Mouse (Mus musculus) MEL (cell line): ENCODE data around the gene Tal1. TPM values are rescaled to one million over a fixed set of nuclear protein-coding genes. Genes with fewer than 3 reads are reported as not detected.

ENCODE experiments used
- DNase-seq: peaks from one replicate; pipeline ENCODE4 v3.0.0; 2011; ENCODE audit warnings: low read depth, low spot score
- H3K27ac ChIP-seq: 2 replicates; pipeline ENCODE4 v1.5.1; 2012; ENCODE audit warnings: low read depth, mild to moderate bottlenecking, control low read depth, low read length, moderate library complexity; ENCODE audit not compliant: control insufficient read depth
- H3K27me3 ChIP-seq, 2 experiments: fragments of 150-350 bp in 1 of 2; sonication (generic) in 1 of 2; 2 replicates each; pipeline ENCODE4 v1.6.1; 2012; ENCODE audit warnings: low read length in 2 of 2, mild to moderate bottlenecking in 2 of 2, improper control_type of control experiment in 1 of 2, moderate library complexity in 1 of 2; ENCODE audit not compliant: insufficient read depth in 2 of 2, control insufficient read depth in 1 of 2
- H3K36me3 ChIP-seq, 2 experiments: 2 replicates each; pipeline ENCODE4 v1.6.1; 2012 to 2014; ENCODE audit warnings: low read length in 2 of 2, improper control_type of control experiment in 1 of 2, inconsistent platforms in 1 of 2, mild to moderate bottlenecking in 1 of 2; ENCODE audit not compliant: insufficient read depth in 2 of 2, control insufficient read depth in 1 of 2
- H3K4me1 ChIP-seq, 2 experiments: fragments of 150-350 bp in 1 of 2; sonication (generic) in 1 of 2; 2 replicates each; pipeline ENCODE4 v1.6.1; 2012; ENCODE audit warnings: low read length in 2 of 2, improper control_type of control experiment in 1 of 2, mild to moderate bottlenecking in 1 of 2; ENCODE audit not compliant: insufficient read depth in 2 of 2, control insufficient read depth in 1 of 2
- H3K4me3 ChIP-seq, 2 experiments: fragments of 150-350 bp in 1 of 2; sonication (generic) in 1 of 2; 2 replicates each; pipeline ENCODE4 v1.5.1; 2012; ENCODE audit warnings: low read depth in 2 of 2, low read length in 2 of 2, mild to moderate bottlenecking in 2 of 2, moderate library complexity in 2 of 2, control low read depth in 1 of 2, improper control_type of control experiment in 1 of 2; ENCODE audit not compliant: control insufficient read depth in 1 of 2, insufficient read depth in 1 of 2
- H3K79me2 ChIP-seq: 2 replicates; pipeline ENCODE4 v1.6.1; 2012; ENCODE audit warnings: mild to moderate bottlenecking, low read length, moderate library complexity; ENCODE audit not compliant: control insufficient read depth, poor library complexity, insufficient read depth
- H3K9ac ChIP-seq: 2 replicates; pipeline ENCODE4 v1.6.1; 2012; ENCODE audit warnings: low read depth, mild to moderate bottlenecking, control low read depth, low read length, moderate library complexity; ENCODE audit not compliant: control insufficient read depth, poor library complexity, severe bottlenecking
- H3K9me3 ChIP-seq: fragments of 150-350 bp; sonication (generic); replicated peaks from 2 replicates; pipeline ENCODE4 v1.6.1; 2012; ENCODE audit warnings: mild to moderate bottlenecking, low read length, improper control_type of control experiment, moderate library complexity; ENCODE audit not compliant: insufficient read depth
- CHD2 ChIP-seq: IDR thresholded peaks from 2 replicates; pipeline ENCODE4 v1.6.1; 2011; ENCODE audit warnings: low read length, improper control_type of control experiment
- CTCF ChIP-seq, 3 experiments: IDR thresholded peaks in 2 of 3; conservative IDR thresholded peaks in 1 of 3; 2 replicates each; pipeline ENCODE4 v1.5.1; 2011 to 2012; ENCODE audit warnings: low read length in 3 of 3, low read depth in 2 of 3, mild to moderate bottlenecking in 2 of 3, improper control_type of control experiment in 1 of 3, inconsistent platforms in 1 of 3, mixed read lengths in 1 of 3, moderate library complexity in 1 of 3; ENCODE audit not compliant: control insufficient read depth in 1 of 3, insufficient read depth in 1 of 3, poor library complexity in 1 of 3, severe bottlenecking in 1 of 3
- EP300 ChIP-seq, 2 experiments: IDR thresholded peaks; 2 replicates each; pipeline ENCODE4 v1.6.1; 2011; ENCODE audit warnings: improper control_type of control experiment in 2 of 2, low read length in 2 of 2, low read depth in 1 of 2, mild to moderate bottlenecking in 1 of 2
- ETS1 ChIP-seq: IDR thresholded peaks from 2 replicates; pipeline ENCODE4 v1.6.1; 2012; ENCODE audit warnings: low read depth, mild to moderate bottlenecking, inconsistent platforms, low read length, improper control_type of control experiment, moderate library complexity
- HCFC1 ChIP-seq: IDR thresholded peaks from 2 replicates; pipeline ENCODE4 v1.6.1; 2012; ENCODE audit warnings: low read depth, mild to moderate bottlenecking, inconsistent platforms, low read length, improper control_type of control experiment, moderate library complexity
- NELFE ChIP-seq: IDR thresholded peaks from 2 replicates; pipeline ENCODE4 v1.6.1; 2011; ENCODE audit warnings: low read depth, low read length, improper control_type of control experiment
- POLR2A ChIP-seq, 2 experiments: IDR thresholded peaks; 2 replicates each; pipeline ENCODE4 v1.6.1; 2011 to 2012; ENCODE audit warnings: low read length in 2 of 2, mild to moderate bottlenecking in 2 of 2, control low read depth in 1 of 2, improper control_type of control experiment in 1 of 2, low read depth in 1 of 2, moderate library complexity in 1 of 2; ENCODE audit not compliant: control insufficient read depth in 1 of 2, insufficient read depth in 1 of 2, poor library complexity in 1 of 2
- RAD21 ChIP-seq: IDR thresholded peaks from 2 replicates; pipeline ENCODE4 v1.6.1; 2011; ENCODE audit warnings: mild to moderate bottlenecking, low read depth, low read length, improper control_type of control experiment
- RCOR1 ChIP-seq: IDR thresholded peaks from 2 replicates; pipeline ENCODE4 v1.6.1; 2012; ENCODE audit warnings: low read depth, mild to moderate bottlenecking, inconsistent platforms, low read length, improper control_type of control experiment
- SMC3 ChIP-seq: IDR thresholded peaks from 2 replicates; pipeline ENCODE4 v1.6.1; 2011; ENCODE audit warnings: low read depth, low read length, improper control_type of control experiment
- TAL1 ChIP-seq: IDR thresholded peaks from 2 replicates; pipeline ENCODE4 v1.6.1; 2012; ENCODE audit warnings: mild to moderate bottlenecking, inconsistent platforms, low read length, moderate library complexity, mixed read lengths
- TCF12 ChIP-seq: IDR thresholded peaks from 2 replicates; pipeline ENCODE4 v1.6.1; 2014; ENCODE audit warnings: low read depth, mild to moderate bottlenecking, inconsistent platforms, low read length, improper control_type of control experiment, moderate library complexity
- USF2 ChIP-seq, 2 experiments: IDR thresholded peaks; 2 replicates each; pipeline ENCODE4 v1.6.1; 2011 to 2012; ENCODE audit warnings: improper control_type of control experiment in 2 of 2, low read length in 2 of 2, borderline replicate concordance in 1 of 2, inconsistent platforms in 1 of 2, low read depth in 1 of 2, mild to moderate bottlenecking in 1 of 2; ENCODE audit not compliant: insufficient read depth in 1 of 2
- ZC3H11A ChIP-seq: IDR thresholded peaks from 2 replicates; pipeline ENCODE4 v1.6.1; 2012; ENCODE audit warnings: low read depth, mild to moderate bottlenecking, inconsistent platforms, low read length, improper control_type of control experiment
- ZNF384 ChIP-seq: IDR thresholded peaks from 2 replicates; pipeline ENCODE4 v1.6.1; 2012; ENCODE audit warnings: low read depth, mild to moderate bottlenecking, inconsistent platforms, low read length, improper control_type of control experiment
- polyA plus RNA-seq, 2 experiments: library from polyadenylated mRNA; stranded (reverse) in 1 of 2; unstranded in 1 of 2; fragments of >175 nt in 1 of 2; fragments of >200 nt in 1 of 2; gene quantifications; 2 replicates each; pipeline versions ENCODE4 v1.2.1 to v1.2.4; 2012; ENCODE audit warnings: low replicate concordance in 2 of 2, low read depth in 1 of 2; ENCODE audit not compliant: insufficient read length in 2 of 2, insufficient read depth in 1 of 2, missing spikeins in 1 of 2
- total RNA-seq: library from RNA; depleted of rRNA; stranded (reverse); fragments of 300-350 nt; gene quantifications from 2 replicates; pipeline ENCODE4 v1.2.3, GENCODE M21; 2012

Gene Tal1
- total and polyA plus RNA-seq, 3 experiments: 34.9 to 48.9 TPM; not detected in 1

- peak; percentile 79 for DNase-seq
- Histone ChIP-seq H3K27ac (no peak overlapping the region), H3K9ac (no peak overlapping the region), H3K4me1 (peaks cover 3 to 17% of the 10 kb centered on the region in 2 experiments; a peak in 3 of 4 replicates), H3K79me2 (no peaks in the 10 kb centered on the region), H3K27me3 (no peaks in the 10 kb centered on the region)
- TF ChIP-seq ETS1 (no peak), CTCF (IDR thresholded peaks at IDR 0.05 in 2 of 3, conservative IDR thresholded peaks at IDR 0.05 in 1 of 3; ENCODE audit: control insufficient read depth in 1 of 3, insufficient read depth in 1 of 3, low read depth in 2 of 3, low read length in 3 of 3, poor library complexity in 1 of 3, severe bottlenecking in 1 of 3) (peak; percentile 90 to 98 (median 92)), ZC3H11A (peak; percentile 65), RAD21 (peak; percentile 87), POLR2A (IDR thresholded peaks at IDR 0.05; ENCODE audit: control insufficient read depth in 1 of 2, insufficient read depth in 1 of 2, low read depth in 1 of 2, low read length in 2 of 2, poor library complexity in 1 of 2) (no peak), NELFE (no peak), SMC3 (peak; percentile 78), ZNF384 (no peak)
- TF ChIP-seq, all 39 proteins: peak for 4
- Histone ChIP-seq H3K36me3 (peaks cover 0 to 2% of the 10 kb centered on the region in 2 experiments; a peak in 2 of 4 replicates), H3K9me3 (no peaks in the 10 kb centered on the region), H3K4me3 (no peak overlapping the region)
Measured at GRCm38 (mm10) chr4:115101682-115102081, 45.5 kb downstream of the Tal1 start.

DNA sequence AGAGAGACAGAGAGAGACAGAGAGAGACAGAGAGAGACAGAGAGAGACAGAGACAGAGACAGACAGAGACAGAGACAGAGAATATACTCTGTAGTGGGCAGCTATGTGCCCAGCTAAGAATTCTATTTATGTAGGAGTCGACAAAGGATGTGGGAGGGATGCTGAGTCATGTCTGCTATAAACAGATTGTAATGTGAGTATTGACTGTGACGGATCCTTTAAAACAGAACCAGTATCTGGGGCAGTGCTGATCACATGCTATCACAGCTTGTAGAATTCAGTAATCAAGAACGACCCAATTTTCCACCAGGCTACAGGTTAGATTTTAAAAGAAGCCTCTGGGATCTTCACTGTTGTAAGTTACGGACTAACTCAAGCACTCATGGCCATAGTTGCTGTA is 47.3 kb downstream of the Tal1 start:
- TF ChIP-seq TAL1: peak; percentile 23
- 0 out of 4 replicates have a peak, but pooled peaks have one; percentile 5 to 22 for TF ChIP-seq EP300 (IDR thresholded peaks at IDR 0.05; ENCODE audit: low read depth in 1 of 2, low read length in 2 of 2)
- TF ChIP-seq CHD2: no peak
- TF ChIP-seq, all 39 proteins: peak for 2
- no peaks in the 10 kb centered on the region for H3K9me3 ChIP-seq
- no peaks in the 10 kb centered on the region for H3K79me2 ChIP-seq
- H3K36me3 ChIP-seq: no peaks in the 10 kb centered on the region
- no peak overlapping the region for H3K27ac ChIP-seq
- peaks cover 0 to 2% of the 10 kb centered on the region in 2 experiments; a peak in 1 of 4 replicates for H3K27me3 ChIP-seq
- DNase-seq: peak; percentile 50
- H3K4me1 ChIP-seq: peaks cover 3% of the 10 kb centered on the region in 2 experiments; a peak in 1 of 4 replicates
- H3K4me3 ChIP-seq: no peak overlapping the region
- H3K9ac ChIP-seq: no peak overlapping the region

DNA sequence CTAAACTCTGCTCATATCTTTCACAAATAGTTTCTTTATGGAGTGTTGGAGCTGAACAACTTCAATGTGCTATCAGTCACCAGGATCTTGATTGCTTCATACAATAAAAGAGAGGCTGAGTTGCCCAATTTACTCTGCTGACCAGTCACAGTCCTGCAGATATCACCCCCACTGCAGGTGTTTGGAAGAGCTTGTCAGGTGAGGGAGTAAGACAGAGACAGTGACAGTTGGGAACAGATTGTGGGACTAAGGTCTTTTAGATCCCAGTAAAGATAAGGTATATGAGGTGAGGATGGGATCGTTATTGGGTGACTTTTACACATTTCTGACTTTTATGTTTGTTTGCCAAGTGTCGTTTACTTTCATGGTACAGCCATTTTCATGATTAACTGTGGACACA is 54.9 kb downstream of the Tal1 start:
- Histone ChIP-seq H3K36me3 (no peaks in the 10 kb centered on the region), H3K9me3 (no peaks in the 10 kb centered on the region), H3K4me3 (no peak overlapping the region), H3K27ac (no peak overlapping the region), H3K9ac (no peak overlapping the region), H3K79me2 (no peaks in the 10 kb centered on the region), H3K4me1 (no peaks in the 10 kb centered on the region), H3K27me3 (peaks cover 3 to 5% of the 10 kb centered on the region in 2 experiments; a peak in 3 of 4 replicates)
- TF ChIP-seq TCF12 (no peak), USF2 (IDR thresholded peaks at IDR 0.05; ENCODE audit: borderline replicate concordance in 1 of 2, insufficient read depth in 1 of 2, low read depth in 1 of 2, low read length in 2 of 2) (no peak), HCFC1 (no peak), EP300 (IDR thresholded peaks at IDR 0.05; ENCODE audit: low read depth in 1 of 2, low read length in 2 of 2) (no peak), RCOR1 (no peak)
- no peak for DNase-seq
